Comparison of ENCODE assay signal across 31 mouse cellular contexts in the genomic region with DNA sequence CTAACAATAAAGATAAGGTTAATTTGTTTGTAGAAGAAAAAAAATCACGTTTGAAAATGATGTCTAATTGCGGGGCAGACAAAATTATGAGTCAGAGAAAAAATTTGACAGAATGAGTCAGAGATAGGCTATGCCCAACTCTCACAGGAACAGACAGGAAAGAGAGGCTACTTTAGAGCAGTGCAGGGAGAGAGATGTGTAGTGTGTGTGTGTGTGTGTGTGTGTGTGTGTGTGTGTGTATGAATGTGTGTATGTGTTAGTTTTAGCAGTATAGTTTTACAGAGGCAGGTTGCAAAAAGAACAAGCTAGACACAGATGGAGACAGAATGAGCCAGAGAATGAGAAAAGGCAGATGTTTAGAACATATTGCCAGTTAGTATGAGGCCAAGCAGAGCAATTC. TPM values are rescaled to one million over a fixed set of nuclear protein-coding genes. Genes with fewer than 3 reads are reported as not detected.
"Had no signal": no experiment of that assay in that cellular context is flagged by ENCODE, and none has a peak within 500 bp of the region (broad histone marks: within the 10 kb centered on the region; RNA-seq: fewer than 3 reads in every experiment).

No protein-coding gene starts in this region.

- H3K36me3 ChIP-seq: kidney, embryonic 15.5 days; liver, embryonic 13.5 days; neural tube, embryonic 12.5 days; neural tube, embryonic 15.5 days; stomach, embryonic 15.5 days had no signal

- H3K4me3 ChIP-seq: kidney, embryonic 15.5 days; left cerebral cortex, adult 2 months; liver, embryonic 13.5 days; neural tube, embryonic 12.5 days; neural tube, embryonic 15.5 days; stomach, embryonic 15.5 days had no signal

- H3K4me1 ChIP-seq: kidney, embryonic 15.5 days; liver, embryonic 13.5 days; neural tube, embryonic 12.5 days; neural tube, embryonic 15.5 days; stomach, embryonic 15.5 days had no signal

- H3K27ac ChIP-seq: kidney, embryonic 15.5 days; left cerebral cortex, adult 2 months; liver, embryonic 13.5 days; neural tube, embryonic 12.5 days; neural tube, embryonic 15.5 days; stomach, embryonic 15.5 days had no signal

- H3K27me3 ChIP-seq: kidney, embryonic 15.5 days; liver, embryonic 13.5 days; neural tube, embryonic 12.5 days; neural tube, embryonic 15.5 days; stomach, embryonic 15.5 days had no signal

- DNase-seq: kidney, adult 8-10 months; kidney, postnatal 10 days; kidney, postnatal 36 days; layer of hippocampus, postnatal 36 days; liver, embryonic 13.5 days; lung, adult 2 months; lung, postnatal 14 days; lung, postnatal 4 days; midbrain, embryonic 14.5 days; right cerebral cortex, adult 18-20 months; right cerebral cortex, postnatal 14 days; right cerebral cortex, postnatal 4 days; thymus, adult 18-20 months; thymus, postnatal 14 days; thymus, postnatal 4 days had no signal

RNA-seq across cellular contexts. Expression of gene Fam71f2, which starts 19.7 kb away (rescaled TPM):
- total RNA-seq: layer of hippocampus, postnatal 10 days; liver, adult 2 months had no signal
- polyA plus RNA-seq: liver, adult 2 months had no signal

RNA-seq across cellular contexts. Expression of gene Fam71f1, which starts 19.8 kb away (rescaled TPM):
- total RNA-seq: layer of hippocampus, adult 8-10 months; layer of hippocampus, postnatal 10 days; layer of hippocampus, postnatal 36 days; left cerebral cortex, adult 2 months; left cerebral cortex, postnatal 10 days; left cerebral cortex, postnatal 36 days; liver, adult 2 months; megakaryocyte progenitor cell, adult 5-6 weeks; megakaryocyte-erythroid progenitor cell, adult 5-6 weeks; midbrain, postnatal 0 days had no signal
- polyA plus RNA-seq: liver, adult 2 months; liver, embryonic 13.5 days; liver, embryonic 16.5 days; lung, adult 2 months; lung, embryonic 16.5 days; midbrain, embryonic 11.5 days; midbrain, embryonic 14.5 days; midbrain, postnatal 0 days; neural tube, embryonic 12.5 days; neural tube, embryonic 15.5 days had no signal
